Mouse (Mus musculus) neural tube, embryonic 15.5 days (tissue): ENCODE data around the gene Ston1. TPM values are rescaled to one million over a fixed set of nuclear protein-coding genes. Genes with fewer than 3 reads are reported as not detected.

ENCODE experiments used
- ATAC-seq: fragments of 200-750 bp; cut with Nextera tagmentation; 2 replicates; pipeline ENCODE4 v1.8.0; 2017; ENCODE audit warnings: mild to moderate bottlenecking, moderate TSS enrichment, moderate library complexity; ENCODE audit not compliant: low FRiP score
- H3K27ac ChIP-seq: fragments of 300-500 bp; sonication (generic); replicated peaks from 2 replicates; pipeline ENCODE4 v1.5.1; 2015; ENCODE audit warnings: mild to moderate bottlenecking, inconsistent platforms
- H3K27me3 ChIP-seq: fragments of 300-500 bp; sonication (generic); replicated peaks from 2 replicates; pipeline ENCODE4 v1.6.1; 2015; ENCODE audit warnings: inconsistent platforms
- H3K36me3 ChIP-seq: fragments of 300-500 bp; sonication (generic); 2 replicates; pipeline ENCODE4 v1.6.1; 2015; ENCODE audit warnings: inconsistent platforms
- H3K4me1 ChIP-seq: fragments of 300-500 bp; sonication (generic); 2 replicates; pipeline ENCODE4 v1.6.1; 2015; ENCODE audit warnings: inconsistent platforms
- H3K4me2 ChIP-seq: fragments of 300-500 bp; sonication (generic); 2 replicates; pipeline ENCODE4 v1.6.1; 2015; ENCODE audit warnings: inconsistent platforms, mild to moderate bottlenecking, moderate library complexity
- H3K4me3 ChIP-seq: fragments of 300-500 bp; sonication (generic); replicated peaks from 2 replicates; pipeline ENCODE4 v1.5.1; 2015; ENCODE audit warnings: mild to moderate bottlenecking, inconsistent platforms
- H3K9ac ChIP-seq: fragments of 300-500 bp; sonication (generic); replicated peaks from 2 replicates; pipeline ENCODE4 v1.6.1; 2015; ENCODE audit warnings: mild to moderate bottlenecking, inconsistent platforms
- H3K9me3 ChIP-seq: fragments of 300-500 bp; sonication (generic); replicated peaks from 2 replicates; pipeline ENCODE4 v1.6.1; 2016; ENCODE audit warnings: inconsistent platforms
- WGBS: fragments of 180-500 bp; shearing (Covaris S2); methylation state at CpG from one replicate; pipeline ENCODE4 v1.1.7; 2015; ENCODE audit warnings: mixed read lengths; 5-methylcytosine and 5-hydroxymethylcytosine counted together
- polyA plus RNA-seq: library from polyadenylated mRNA; unstranded; fragments of >200 nt; fragmentation: Nextera tagmentation; extraction: Ambion mirVana; gene quantifications from 2 replicates; pipeline ENCODE4 v1.2.1, GENCODE M21; 2015

The Ston1 gene
- polyA plus RNA-seq, 1 experiment from 2014 or later: 1.0 TPM

- Histone ChIP-seq H3K27ac (no peak overlapping the region), H3K4me3 (no peak overlapping the region), H3K9ac (no peak overlapping the region), H3K4me2 (no peak overlapping the region), H3K4me1 (no peaks in the 10 kb centered on the region), H3K27me3 (no peaks in the 10 kb centered on the region), H3K9me3 (no peaks in the 10 kb centered on the region), H3K36me3 (peaks cover 38% of the 10 kb centered on the region)
- no peak for ATAC-seq
- 79% methylated on average over 3 of the region's 3 CpGs for WGBS
Observed at GRCm38 (mm10) chr17:88563611-88564010, 33.9 kb upstream of the Ston1 start.

GRCm38 (mm10) chr17:88569807-88570540 is 27.5 kb upstream of the Ston1 start:
- Histone ChIP-seq H3K4me1 (peaks cover 7% of the 10 kb centered on the region; the same call in 1 of the 2 replicates), H3K27me3 (no peaks in the 10 kb centered on the region), H3K9ac (no peak overlapping the region), H3K36me3 (peaks cover 48% of the 10 kb centered on the region), H3K27ac (peak overlapping the region; percentile 61), H3K9me3 (no peaks in the 10 kb centered on the region), H3K4me3 (no peak overlapping the region), H3K4me2 (no peak overlapping the region)
- ATAC-seq: peak; percentile 71; the same call in 1 of the 2 replicates
- WGBS: 29% methylated on average over 10 of the region's 10 CpGs

GRCm38 (mm10) chr17:88570784-88571183 is 26.7 kb upstream of the Ston1 start:
- no peaks in the 10 kb centered on the region for H3K27me3 ChIP-seq
- WGBS: 64% methylated on average over 11 of the region's 11 CpGs
- peaks cover 7% of the 10 kb centered on the region; the same call in 1 of the 2 replicates for H3K4me1 ChIP-seq
- H3K27ac ChIP-seq: peak overlapping the region; percentile 52; the same call in 1 of the 2 replicates
- H3K9me3 ChIP-seq: no peaks in the 10 kb centered on the region
- no peak overlapping the region for H3K9ac ChIP-seq
- no peak overlapping the region for H3K4me3 ChIP-seq
- peaks cover 50% of the 10 kb centered on the region for H3K36me3 ChIP-seq
- 0 out of 2 replicates have a peak, but pooled peaks have one; percentile 32 for ATAC-seq
- no peak overlapping the region for H3K4me2 ChIP-seq

GRCm38 (mm10) chr17:88574811-88575210 is 22.7 kb upstream of the Ston1 start:
- H3K4me2 ChIP-seq: no peak overlapping the region
- H3K27me3 ChIP-seq: no peaks in the 10 kb centered on the region
- 89% methylated on average over 5 of the region's 5 CpGs for WGBS
- peaks cover 10% of the 10 kb centered on the region; the same call in 1 of the 2 replicates for H3K4me1 ChIP-seq
- H3K36me3 ChIP-seq: peaks cover 60% of the 10 kb centered on the region
- no peak for ATAC-seq
- H3K4me3 ChIP-seq: no peak overlapping the region
- H3K27ac ChIP-seq: no peak overlapping the region
- no peaks in the 10 kb centered on the region for H3K9me3 ChIP-seq
- H3K9ac ChIP-seq: no peak overlapping the region

- no peak overlapping the region for H3K4me3 ChIP-seq
- peaks cover 55% of the 10 kb centered on the region for H3K36me3 ChIP-seq
- peak; percentile 79 for ATAC-seq
- peak overlapping the region; percentile 15; the same call in 1 of the 2 replicates for H3K4me2 ChIP-seq
- peak overlapping the region; percentile 77 for H3K27ac ChIP-seq
- H3K27me3 ChIP-seq: no peaks in the 10 kb centered on the region
- no peaks in the 10 kb centered on the region for H3K9me3 ChIP-seq
- no peak overlapping the region; the same call in 1 of the 2 replicates for H3K9ac ChIP-seq
- peaks cover 12% of the 10 kb centered on the region; the same call in 1 of the 2 replicates for H3K4me1 ChIP-seq
- WGBS: 55% methylated on average over 20 of the region's 20 CpGs
Observed at GRCm38 (mm10) chr17:88578522-88579242, 18.8 kb upstream of the Ston1 start.

GRCm38 (mm10) chr17:88580556-88580955 is 16.9 kb upstream of the Ston1 start:
- Histone ChIP-seq H3K9ac (no peak overlapping the region), H3K9me3 (no peaks in the 10 kb centered on the region), H3K4me2 (no peak overlapping the region), H3K4me3 (no peak overlapping the region), H3K36me3 (peaks cover 65% of the 10 kb centered on the region), H3K27ac (no peak overlapping the region), H3K4me1 (peaks cover 12% of the 10 kb centered on the region; the same call in 1 of the 2 replicates), H3K27me3 (no peaks in the 10 kb centered on the region)
- ATAC-seq: no peak
- 85% methylated on average over 6 of the region's 6 CpGs for WGBS

GRCm38 (mm10) chr17:88581511-88582021 is 15.9 kb upstream of the Ston1 start:
- Histone ChIP-seq H3K9me3 (no peaks in the 10 kb centered on the region), H3K27ac (no peak overlapping the region), H3K4me3 (no peak overlapping the region), H3K9ac (no peak overlapping the region), H3K36me3 (peaks cover 67% of the 10 kb centered on the region), H3K27me3 (no peaks in the 10 kb centered on the region), H3K4me2 (no peak overlapping the region), H3K4me1 (peaks cover 12% of the 10 kb centered on the region; the same call in 1 of the 2 replicates)
- ATAC-seq: no peak
- 78% methylated on average over 6 of the region's 6 CpGs for WGBS

- no peak overlapping the region for H3K4me3 ChIP-seq
- H3K4me1 ChIP-seq: peaks cover 12% of the 10 kb centered on the region; the same call in 1 of the 2 replicates
- ATAC-seq: no peak
- H3K27me3 ChIP-seq: no peaks in the 10 kb centered on the region
- peaks cover 67% of the 10 kb centered on the region for H3K36me3 ChIP-seq
- no peak overlapping the region for H3K9ac ChIP-seq
- no peak overlapping the region for H3K27ac ChIP-seq
- 86% methylated on average over 11 of the region's 11 CpGs for WGBS
- H3K9me3 ChIP-seq: no peaks in the 10 kb centered on the region
- H3K4me2 ChIP-seq: no peak overlapping the region
Observed at GRCm38 (mm10) chr17:88582999-88583398, 14.5 kb upstream of the Ston1 start.

- Histone ChIP-seq H3K36me3 (peaks cover 69% of the 10 kb centered on the region), H3K9ac (no peak overlapping the region), H3K27ac (no peak overlapping the region), H3K4me2 (no peak overlapping the region), H3K4me3 (no peak overlapping the region), H3K9me3 (no peaks in the 10 kb centered on the region), H3K4me1 (peaks cover 12% of the 10 kb centered on the region; the same call in 1 of the 2 replicates), H3K27me3 (no peaks in the 10 kb centered on the region)
- ATAC-seq: no peak
- WGBS: 59% methylated on average over 8 of the region's 8 CpGs
Observed at GRCm38 (mm10) chr17:88583411-88583810, 14.1 kb upstream of the Ston1 start.

- H3K27me3 ChIP-seq: no peaks in the 10 kb centered on the region
- H3K36me3 ChIP-seq: peaks cover 74% of the 10 kb centered on the region
- no peaks in the 10 kb centered on the region for H3K9me3 ChIP-seq
- no peak overlapping the region for H3K4me2 ChIP-seq
- ATAC-seq: no peak
- H3K4me1 ChIP-seq: no peaks in the 10 kb centered on the region
- no peak overlapping the region for H3K9ac ChIP-seq
- H3K4me3 ChIP-seq: no peak overlapping the region
- 87% methylated on average over 15 of the region's 15 CpGs for WGBS
- no peak overlapping the region for H3K27ac ChIP-seq
Observed at GRCm38 (mm10) chr17:88587371-88587770, 10.1 kb upstream of the Ston1 start.

GRCm38 (mm10) chr17:88588228-88588627 is 9.3 kb upstream of the Ston1 start:
- no peaks in the 10 kb centered on the region for H3K9me3 ChIP-seq
- H3K4me3 ChIP-seq: no peak overlapping the region
- no peak overlapping the region for H3K27ac ChIP-seq
- no peaks in the 10 kb centered on the region for H3K27me3 ChIP-seq
- H3K9ac ChIP-seq: no peak overlapping the region
- H3K4me1 ChIP-seq: no peaks in the 10 kb centered on the region
- ATAC-seq: no peak
- peaks cover 67% of the 10 kb centered on the region for H3K36me3 ChIP-seq
- no peak overlapping the region for H3K4me2 ChIP-seq
- WGBS: 95% methylated on average over 8 of the region's 8 CpGs
